In genomic region chr7:92724261-92724660, GRCm38 (mm10) we compare ENCODE assay signal across 25 mouse cellular contexts. TPM values are rescaled to one million over a fixed set of nuclear protein-coding genes. Genes with fewer than 3 reads are reported as not detected.
"Had no signal": no experiment of that assay in that cellular context is flagged by ENCODE, and none has a peak within 500 bp of the region (broad histone marks: within the 10 kb centered on the region; RNA-seq: fewer than 3 reads in every experiment).

No protein-coding gene starts in this region.

- DNase-seq: gastrocnemius, postnatal 14 days; gastrocnemius, postnatal 36 days; heart, adult 11 months; heart, adult 2 months; heart, postnatal 14 days; heart, postnatal 36 days; kidney, adult 11 months; kidney, adult 2 months; kidney, adult 9 months; kidney, postnatal 14 days; kidney, postnatal 36 days; layer of hippocampus, adult 9-11 months; layer of hippocampus, postnatal 36 days; left cerebral cortex, postnatal 4 days had no signal

- H3K4me2 ChIP-seq: heart, embryonic 11.5 days; heart, embryonic 13.5 days; heart, embryonic 15.5 days; hindbrain, embryonic 15.5 days; kidney, embryonic 15.5 days; limb, embryonic 13.5 days; limb, embryonic 15.5 days; liver, embryonic 12.5 days had no signal

- H3K36me3 ChIP-seq: heart, embryonic 13.5 days; heart, embryonic 15.5 days; hindbrain, embryonic 15.5 days; kidney, embryonic 15.5 days; limb, embryonic 13.5 days; limb, embryonic 15.5 days; liver, embryonic 12.5 days had no signal

- H3K27ac ChIP-seq: heart, adult 2 months; heart, embryonic 13.5 days; heart, embryonic 15.5 days; hindbrain, embryonic 15.5 days; kidney, embryonic 15.5 days; kidney, postnatal 0 days; limb, embryonic 13.5 days; limb, embryonic 15.5 days; liver, embryonic 12.5 days; liver, embryonic 14.5 days had no signal

- H3K9ac ChIP-seq: heart, embryonic 13.5 days; heart, embryonic 15.5 days; hindbrain, embryonic 15.5 days; kidney, embryonic 15.5 days; limb, embryonic 13.5 days; limb, embryonic 15.5 days; liver, embryonic 12.5 days; liver, embryonic 14.5 days had no signal

- H3K9me3 ChIP-seq: heart, embryonic 13.5 days; heart, embryonic 15.5 days; hindbrain, embryonic 15.5 days; kidney, embryonic 15.5 days; limb, embryonic 13.5 days; limb, embryonic 15.5 days; liver, embryonic 12.5 days had no signal

- ATAC-seq: liver, embryonic 12.5 days had no signal

- H3K4me1 ChIP-seq: heart, embryonic 13.5 days; heart, embryonic 15.5 days; hindbrain, embryonic 15.5 days; kidney, embryonic 15.5 days; limb, embryonic 13.5 days; limb, embryonic 15.5 days; liver, embryonic 12.5 days had no signal

- H3K4me3 ChIP-seq: heart, adult 2 months; heart, embryonic 13.5 days; heart, embryonic 15.5 days; hindbrain, embryonic 15.5 days; kidney, embryonic 15.5 days; limb, embryonic 13.5 days; limb, embryonic 15.5 days; liver, embryonic 12.5 days had no signal

- H3K27me3 ChIP-seq: heart, embryonic 13.5 days; heart, embryonic 15.5 days; hindbrain, embryonic 15.5 days; kidney, embryonic 15.5 days; limb, embryonic 13.5 days; limb, embryonic 15.5 days had no signal

RNA-seq across cellular contexts. Expression of gene Rab30, which starts 17.1 kb away (rescaled TPM):
- total RNA-seq: hematopoietic stem cell, adult 5-6 weeks had no signal
